Mouse (Mus musculus): ENCODE measurements around the gene Col4a2. TPM values are rescaled to one million over a fixed set of nuclear protein-coding genes. Genes with fewer than 3 reads are reported as not detected.

Col4a2 gene
- polyA plus RNA-seq, 1 experiment from 2014 or later = 52.5 TPM

GRCm38 (mm10) chr8:11366741-11367140 is 54.1 kb downstream of the Col4a2 start:
- peaks cover 24% of the 10 kb centered on the region for H3K4me1 ChIP-seq (replicated peaks)
- H3K27me3 ChIP-seq = no peaks in the 10 kb centered on the region
- ATAC-seq (ENCODE audit: low read depth) = no peak
- H3K4me2 ChIP-seq = no peak overlapping the region
- no peaks in the 10 kb centered on the region for H3K9me3 ChIP-seq
- 0 out of 2 replicates have a peak overlapping the region, but pooled peaks have one; percentile 9 for H3K27ac ChIP-seq (replicated peaks)
- no peak overlapping the region for H3K9ac ChIP-seq
- WGBS = 81% methylated on average over 4 of the region's 4 CpGs
- H3K36me3 ChIP-seq = no peaks in the 10 kb centered on the region
- H3K4me3 ChIP-seq = no peak overlapping the region

- H3K4me1 ChIP-seq (replicated peaks) = peaks cover 14% of the 10 kb centered on the region
- H3K4me2 ChIP-seq = no peak overlapping the region
- H3K9me3 ChIP-seq = no peaks in the 10 kb centered on the region
- no peak overlapping the region for H3K27ac ChIP-seq (replicated peaks)
- ATAC-seq (ENCODE audit: low read depth) = no peak
- H3K9ac ChIP-seq = no peak overlapping the region
- H3K27me3 ChIP-seq = no peaks in the 10 kb centered on the region
- 73% methylated on average over 5 of the region's 5 CpGs for WGBS
- no peaks in the 10 kb centered on the region for H3K36me3 ChIP-seq
- H3K4me3 ChIP-seq = no peak overlapping the region
Observed at GRCm38 (mm10) chr8:11367670-11368069, 55.1 kb downstream of the Col4a2 start.

- 85% methylated on average over 19 of the region's 19 CpGs for WGBS
- H3K9me3 ChIP-seq = no peaks in the 10 kb centered on the region
- no peaks in the 10 kb centered on the region for H3K27me3 ChIP-seq
- H3K4me2 ChIP-seq = no peak overlapping the region
- no peaks in the 10 kb centered on the region for H3K36me3 ChIP-seq
- H3K4me3 ChIP-seq = no peak overlapping the region
- no peak overlapping the region for H3K27ac ChIP-seq (replicated peaks)
- peaks cover 4% of the 10 kb centered on the region for H3K4me1 ChIP-seq (replicated peaks)
- no peak for ATAC-seq (ENCODE audit: low read depth)
- no peak overlapping the region for H3K9ac ChIP-seq
Observed at GRCm38 (mm10) chr8:11369526-11370203, 57.1 kb downstream of the Col4a2 start.

- Histone ChIP-seq H3K27ac (replicated peaks) (no peak overlapping the region), H3K4me1 (replicated peaks) (peaks cover 11% of the 10 kb centered on the region), H3K9me3 (no peaks in the 10 kb centered on the region), H3K4me3 (no peak overlapping the region), H3K9ac (no peak overlapping the region), H3K27me3 (no peaks in the 10 kb centered on the region), H3K36me3 (no peaks in the 10 kb centered on the region), H3K4me2 (no peak overlapping the region)
- WGBS = 88% methylated on average over 10 of the region's 10 CpGs
- ATAC-seq (ENCODE audit: low read depth) = no peak
Observed at GRCm38 (mm10) chr8:11371347-11371746, 58.7 kb downstream of the Col4a2 start.

GRCm38 (mm10) chr8:11372080-11372479 is 59.5 kb downstream of the Col4a2 start:
- H3K27me3 ChIP-seq = no peaks in the 10 kb centered on the region
- H3K27ac ChIP-seq (replicated peaks) = no peak overlapping the region
- WGBS = 95% methylated on average over 8 of the region's 8 CpGs
- peaks cover 9% of the 10 kb centered on the region for H3K4me1 ChIP-seq (replicated peaks)
- no peak for ATAC-seq (ENCODE audit: low read depth)
- H3K9me3 ChIP-seq = no peaks in the 10 kb centered on the region
- no peak overlapping the region for H3K9ac ChIP-seq
- no peak overlapping the region for H3K4me3 ChIP-seq
- no peak overlapping the region for H3K4me2 ChIP-seq
- H3K36me3 ChIP-seq = no peaks in the 10 kb centered on the region

GRCm38 (mm10) chr8:11373643-11374325 is 61.2 kb downstream of the Col4a2 start:
- no peak overlapping the region for H3K27ac ChIP-seq (replicated peaks)
- no peak overlapping the region for H3K4me2 ChIP-seq
- H3K36me3 ChIP-seq = no peaks in the 10 kb centered on the region
- no peak overlapping the region for H3K9ac ChIP-seq
- no peaks in the 10 kb centered on the region for H3K27me3 ChIP-seq
- WGBS = 90% methylated on average over 15 of the region's 15 CpGs
- H3K4me3 ChIP-seq = no peak overlapping the region
- peaks cover 7% of the 10 kb centered on the region; the same call in 1 of the 2 replicates for H3K4me1 ChIP-seq (replicated peaks)
- ATAC-seq (ENCODE audit: low read depth) = no peak
- H3K9me3 ChIP-seq = no peaks in the 10 kb centered on the region

GRCm38 (mm10) chr8:11374326-11375076 is 61.9 kb downstream of the Col4a2 start:
- Histone ChIP-seq H3K9me3 (no peaks in the 10 kb centered on the region), H3K4me3 (no peak overlapping the region), H3K9ac (no peak overlapping the region), H3K4me1 (replicated peaks) (peaks cover 7% of the 10 kb centered on the region; the same call in 1 of the 2 replicates), H3K4me2 (no peak overlapping the region), H3K27ac (replicated peaks) (no peak overlapping the region), H3K27me3 (no peaks in the 10 kb centered on the region), H3K36me3 (no peaks in the 10 kb centered on the region)
- 89% methylated on average over 15 of the region's 15 CpGs for WGBS
- no peak for ATAC-seq (ENCODE audit: low read depth)

- ATAC-seq (ENCODE audit: low read depth) = no peak
- Histone ChIP-seq H3K9ac (no peak overlapping the region), H3K36me3 (no peaks in the 10 kb centered on the region), H3K9me3 (no peaks in the 10 kb centered on the region), H3K27ac (replicated peaks) (no peak overlapping the region), H3K27me3 (no peaks in the 10 kb centered on the region), H3K4me1 (replicated peaks) (peaks cover 7% of the 10 kb centered on the region; the same call in 1 of the 2 replicates), H3K4me2 (no peak overlapping the region), H3K4me3 (no peak overlapping the region)
- 54% methylated on average over 18 of the region's 18 CpGs for WGBS
Observed at GRCm38 (mm10) chr8:11375749-11376438, 63.3 kb downstream of the Col4a2 start.

GRCm38 (mm10) chr8:11377391-11378210 is 65.0 kb downstream of the Col4a2 start:
- Histone ChIP-seq H3K27me3 (no peaks in the 10 kb centered on the region), H3K4me3 (no peak overlapping the region), H3K27ac (replicated peaks) (no peak overlapping the region), H3K4me2 (no peak overlapping the region), H3K4me1 (replicated peaks) (peaks cover 19% of the 10 kb centered on the region), H3K9ac (no peak overlapping the region), H3K36me3 (no peaks in the 10 kb centered on the region), H3K9me3 (no peaks in the 10 kb centered on the region)
- 74% methylated on average over 16 of the region's 16 CpGs for WGBS
- ATAC-seq (ENCODE audit: low read depth) = no peak

- H3K4me1 ChIP-seq (replicated peaks) = peaks cover 21% of the 10 kb centered on the region
- H3K9ac ChIP-seq = no peak overlapping the region
- no peak overlapping the region for H3K4me3 ChIP-seq
- no peaks in the 10 kb centered on the region for H3K36me3 ChIP-seq
- H3K27ac ChIP-seq (replicated peaks) = no peak overlapping the region
- H3K9me3 ChIP-seq = no peaks in the 10 kb centered on the region
- WGBS = 73% methylated on average over 7 of the region's 7 CpGs
- no peak for ATAC-seq (ENCODE audit: low read depth)
- H3K4me2 ChIP-seq = no peak overlapping the region
- H3K27me3 ChIP-seq = no peaks in the 10 kb centered on the region
Observed at GRCm38 (mm10) chr8:11379590-11379989, 67.0 kb downstream of the Col4a2 start.

- Histone ChIP-seq H3K4me3 (no peak overlapping the region), H3K9ac (no peak overlapping the region), H3K4me1 (replicated peaks) (peaks cover 14% of the 10 kb centered on the region), H3K9me3 (no peaks in the 10 kb centered on the region), H3K4me2 (no peak overlapping the region), H3K27me3 (no peaks in the 10 kb centered on the region), H3K36me3 (no peaks in the 10 kb centered on the region), H3K27ac (replicated peaks) (no peak overlapping the region)
- 92% methylated on average over 7 of the region's 7 CpGs for WGBS
- no peak for ATAC-seq (ENCODE audit: low read depth)
Observed at GRCm38 (mm10) chr8:11381544-11381943, 68.9 kb downstream of the Col4a2 start.

Data from neural tube, embryonic 13.5 days (tissue).